Mouse (Mus musculus) intestine, embryonic 14.5 days (tissue): ENCODE results near the gene Cyb5rl. TPM values are rescaled to one million over a fixed set of nuclear protein-coding genes. Genes with fewer than 3 reads are reported as not detected.

Experiments
- ATAC-seq: fragments of 200-750 bp; cut with Nextera tagmentation; replicated peaks from 2 replicates; pipeline ENCODE4 v1.8.0; 2017; ENCODE audit warnings: low read depth, moderate number of reproducible peaks, moderate TSS enrichment, moderate library complexity; ENCODE audit not compliant: low FRiP score, low TSS enrichment
- DNase-seq: peaks from one replicate; pipeline ENCODE4 v3.0.0-alpha.2; 2018; ENCODE audit warnings: low spot score
- H3K27ac ChIP-seq: fragments of 300-500 bp; sonication (generic); 2 replicates; pipeline ENCODE4 v1.5.1; 2014; ENCODE audit warnings: low read depth, mild to moderate bottlenecking, control low read depth
- H3K27me3 ChIP-seq: fragments of 300-500 bp; sonication (generic); replicated peaks from 2 replicates; pipeline ENCODE4 v1.6.1; 2014; ENCODE audit warnings: low read length, control low read depth; ENCODE audit not compliant: control insufficient read depth, insufficient read depth
- H3K36me3 ChIP-seq: fragments of 300-500 bp; sonication (generic); 2 replicates; pipeline ENCODE4 v1.6.1; 2014; ENCODE audit warnings: low read length, control low read depth; ENCODE audit not compliant: control insufficient read depth, insufficient read depth
- H3K4me1 ChIP-seq: fragments of 300-500 bp; sonication (generic); replicated peaks from 2 replicates; pipeline ENCODE4 v1.6.1; 2014; ENCODE audit warnings: low read length, control low read depth, mixed read lengths; ENCODE audit not compliant: control insufficient read depth, insufficient read depth
- H3K4me2 ChIP-seq: fragments of 300-500 bp; sonication (generic); 2 replicates; pipeline ENCODE4 v1.6.1; 2014; ENCODE audit warnings: low read length
- H3K4me3 ChIP-seq: fragments of 300-500 bp; sonication (generic); 2 replicates; pipeline ENCODE4 v1.5.1; 2014; ENCODE audit warnings: low read depth, low read length, control low read depth, mixed read lengths
- H3K9ac ChIP-seq: fragments of 300-500 bp; sonication (generic); 2 replicates; pipeline ENCODE4 v1.6.1; 2014; ENCODE audit warnings: mild to moderate bottlenecking, low read length
- H3K9me3 ChIP-seq: fragments of 300-500 bp; sonication (generic); 2 replicates; pipeline ENCODE4 v1.6.1; 2016; ENCODE audit warnings: low read length, control low read depth; ENCODE audit not compliant: control insufficient read depth
- WGBS: fragments of 180-500 bp; shearing (Covaris S2); extraction: QIAGEN DNeasy Blood & Tissue Kit; methylation state at CpG from one replicate; pipeline ENCODE4 v1.1.7; 2014; 5-methylcytosine and 5-hydroxymethylcytosine counted together
- polyA plus RNA-seq: library from polyadenylated mRNA; unstranded; fragments of >200 nt; fragmentation: Nextera tagmentation; extraction: Ambion mirVana; gene quantifications from 2 replicates; pipeline ENCODE4 v1.2.1, GENCODE M21; 2014

Gene Cyb5rl
- polyA plus RNA-seq, 1 experiment from 2014 or later: 8.7 TPM

DNA sequence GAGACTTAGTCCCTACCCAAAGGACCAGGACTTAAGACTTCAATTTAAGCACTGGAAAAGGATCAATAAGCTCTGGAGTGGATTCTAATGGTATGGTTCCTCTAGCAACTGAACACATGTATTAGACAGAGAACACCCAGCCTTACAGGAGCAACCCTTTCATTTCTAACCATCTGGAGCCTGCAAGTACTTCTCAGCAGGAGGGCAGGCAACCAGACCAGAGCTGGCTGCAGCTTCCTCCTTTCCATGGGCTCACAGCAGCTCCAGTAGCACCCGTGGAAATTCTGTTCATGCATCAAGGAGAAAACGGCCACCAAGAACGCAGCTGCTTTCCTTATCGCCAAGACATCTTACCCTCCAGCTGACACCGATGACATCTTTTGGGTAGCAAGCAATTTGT is 68.9 kb downstream of the Cyb5rl start:
- H3K27me3 ChIP-seq: no peaks in the 10 kb centered on the region
- H3K4me2 ChIP-seq: no peak overlapping the region
- 72% methylated on average over 5 of the region's 5 CpGs for WGBS
- no peak for ATAC-seq
- no peaks in the 10 kb centered on the region for H3K9me3 ChIP-seq
- peaks cover 7% of the 10 kb centered on the region for H3K36me3 ChIP-seq
- no peak overlapping the region for H3K9ac ChIP-seq
- H3K4me3 ChIP-seq: no peak overlapping the region
- H3K4me1 ChIP-seq: peaks cover 14% of the 10 kb centered on the region
- DNase-seq: no peak
- no peak overlapping the region for H3K27ac ChIP-seq

DNA sequence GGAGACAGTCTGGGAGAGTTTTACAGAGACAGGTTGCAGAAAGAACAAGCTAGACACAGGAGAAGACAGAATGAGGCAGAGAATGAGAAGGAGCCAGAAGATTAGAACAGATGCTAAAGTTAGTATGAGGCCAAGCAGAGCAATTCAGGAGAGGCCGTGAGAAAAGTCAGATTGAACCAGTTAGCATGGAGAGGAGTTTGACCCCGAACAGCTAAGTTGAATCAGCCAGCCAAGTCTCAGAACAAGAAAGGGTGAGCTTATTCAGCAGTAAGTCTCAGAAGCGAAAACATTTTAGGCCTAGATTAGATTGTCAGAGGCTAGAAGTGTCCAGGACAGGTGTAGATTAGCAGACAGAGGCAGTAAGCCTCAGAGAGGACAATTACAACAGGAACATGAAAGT is 69.7 kb downstream of the Cyb5rl start:
- Histone ChIP-seq H3K4me1 (peaks cover 13% of the 10 kb centered on the region), H3K4me3 (no peak overlapping the region), H3K4me2 (no peak overlapping the region), H3K27ac (no peak overlapping the region), H3K27me3 (no peaks in the 10 kb centered on the region), H3K9ac (no peak overlapping the region), H3K9me3 (no peaks in the 10 kb centered on the region), H3K36me3 (peaks cover 7% of the 10 kb centered on the region)
- 62% methylated on average over 3 of the region's 3 CpGs for WGBS
- ATAC-seq (no peak), DNase-seq (no peak)

Other genes with a start within 250 kb of the Cyb5rl start
- 73.2 and 76.2 TPM in 2 replicates for gene Ssbp3, start 156.3 kb upstream of the Cyb5rl start, polyA plus RNA-seq
- gene Mrpl37, start 120 bp upstream of the Cyb5rl start, polyA plus RNA-seq: 118 and 121 TPM in 2 replicates
- gene Cdcp2, start 29.9 kb downstream of the Cyb5rl start, polyA plus RNA-seq: not detected in 2 replicates
- 346 and 367 TPM in 2 replicates for gene Tmem59, start 111.4 kb downstream of the Cyb5rl start, polyA plus RNA-seq
- 18.0 and 18.9 TPM in 2 replicates for gene Tceanc2, start 112.1 kb downstream of the Cyb5rl start, polyA plus RNA-seq
- not detected in 2 replicates for gene Ldlrad1, start 142.2 kb downstream of the Cyb5rl start, polyA plus RNA-seq
- gene Lrrc42, start 186.5 kb downstream of the Cyb5rl start, polyA plus RNA-seq: 62.7 and 65.8 TPM in 2 replicates
- gene Hspb11, start 186.6 kb downstream of the Cyb5rl start, polyA plus RNA-seq: 31.1 and 39.1 TPM in 2 replicates
- gene Dio1, start 240.2 kb downstream of the Cyb5rl start, polyA plus RNA-seq: 0.14 and 0.20 TPM in 2 replicates
- gene Yipf1, start 247.4 kb downstream of the Cyb5rl start, polyA plus RNA-seq: 54.3 and 60.2 TPM in 2 replicates